Mouse (Mus musculus) thymus, adult 2 months (tissue): ENCODE data around the gene Olfr1378.

Experiments
- CTCF ChIP-seq: fragments of 200-500 bp; IDR thresholded peaks from 2 replicates; pipeline ENCODE4 v1.5.1; 2012; ENCODE audit warnings: mild to moderate bottlenecking, control low read depth, low read length, moderate library complexity, borderline replicate concordance; ENCODE audit not compliant: control insufficient read depth, poor library complexity, insufficient read depth; ENCODE audit errors: extremely low read depth
- POLR2A ChIP-seq: fragments of 200-500 bp; IDR thresholded peaks from 2 replicates; pipeline ENCODE4 v1.6.1; 2012; ENCODE audit warnings: mild to moderate bottlenecking, low read length, control low read depth, moderate library complexity; ENCODE audit not compliant: control insufficient read depth, poor library complexity, insufficient read depth; ENCODE audit errors: extremely low read depth

- no peak for TF ChIP-seq CTCF
- TF ChIP-seq POLR2A: no peak
Measured at GRCm38 (mm10) chr11:50953665-50954064, 12.7 kb upstream of the Olfr1378 start, which contains the start of gene Prop1.
